Mouse (Mus musculus): ENCODE measurements around the gene Qsox2.

The Qsox2 gene

DNA sequence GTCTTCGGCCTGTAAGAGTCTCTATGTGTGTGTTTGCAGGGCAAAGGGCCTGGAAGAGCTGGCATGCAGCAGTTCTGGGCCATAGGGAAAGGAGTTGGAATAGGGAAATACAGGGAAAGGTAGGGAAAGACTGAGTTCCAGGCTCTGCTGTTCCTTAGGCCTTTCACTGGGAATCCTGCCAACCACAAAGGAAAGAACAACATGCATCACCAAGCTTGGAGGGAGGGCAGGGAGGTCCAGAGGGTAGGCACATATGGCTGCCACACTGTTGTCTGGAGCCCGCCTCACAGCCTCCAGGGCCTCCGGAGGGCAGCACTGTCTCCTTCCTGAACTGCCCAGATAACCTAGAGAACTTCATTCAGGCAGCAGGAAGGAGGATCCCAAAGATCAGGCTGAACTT is 13.4 kb downstream of the Qsox2 start:
- no peak for DNase-seq

DNA sequence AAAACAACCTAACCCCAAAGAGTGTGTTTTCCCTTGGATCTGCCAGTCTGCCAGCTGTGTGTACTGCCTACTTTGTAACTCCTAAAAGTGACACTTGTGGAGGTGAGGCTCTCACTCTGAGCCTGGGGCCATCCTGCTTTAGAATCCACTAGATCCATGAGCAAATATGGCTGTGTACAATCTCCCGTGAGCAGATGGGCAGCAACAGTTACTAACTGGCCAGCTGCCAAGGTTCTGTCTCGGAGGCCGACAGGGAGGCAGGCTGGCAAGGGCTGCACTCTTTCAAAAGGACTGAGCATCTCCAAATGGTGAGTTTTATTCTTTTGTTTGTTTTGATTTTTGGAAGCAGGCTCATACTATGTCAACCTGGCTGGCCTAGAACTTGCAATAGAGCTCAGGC is 22.8 kb downstream of the Qsox2 start:
- DNase-seq: no peak

DNA sequence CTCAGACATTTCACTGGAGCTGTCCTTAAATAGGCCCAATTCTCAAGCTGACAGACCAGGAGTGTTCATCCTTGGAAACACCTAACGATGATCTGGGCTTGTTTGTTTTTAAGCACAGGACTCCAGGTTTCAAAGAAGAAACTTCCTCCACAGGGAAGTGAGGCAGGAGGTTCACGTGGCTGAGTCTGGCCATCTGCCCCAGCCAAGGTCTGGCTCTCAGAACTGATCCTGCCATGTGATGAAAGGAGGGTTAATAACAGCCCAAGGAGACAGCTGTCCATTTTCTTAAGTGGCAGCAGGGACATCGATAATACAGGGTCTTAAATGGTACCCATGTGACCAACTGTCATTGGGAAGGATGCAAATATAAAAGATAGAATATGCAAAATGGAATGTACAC is 27.8 kb downstream of the Qsox2 start:
- no peak for DNase-seq

DNA sequence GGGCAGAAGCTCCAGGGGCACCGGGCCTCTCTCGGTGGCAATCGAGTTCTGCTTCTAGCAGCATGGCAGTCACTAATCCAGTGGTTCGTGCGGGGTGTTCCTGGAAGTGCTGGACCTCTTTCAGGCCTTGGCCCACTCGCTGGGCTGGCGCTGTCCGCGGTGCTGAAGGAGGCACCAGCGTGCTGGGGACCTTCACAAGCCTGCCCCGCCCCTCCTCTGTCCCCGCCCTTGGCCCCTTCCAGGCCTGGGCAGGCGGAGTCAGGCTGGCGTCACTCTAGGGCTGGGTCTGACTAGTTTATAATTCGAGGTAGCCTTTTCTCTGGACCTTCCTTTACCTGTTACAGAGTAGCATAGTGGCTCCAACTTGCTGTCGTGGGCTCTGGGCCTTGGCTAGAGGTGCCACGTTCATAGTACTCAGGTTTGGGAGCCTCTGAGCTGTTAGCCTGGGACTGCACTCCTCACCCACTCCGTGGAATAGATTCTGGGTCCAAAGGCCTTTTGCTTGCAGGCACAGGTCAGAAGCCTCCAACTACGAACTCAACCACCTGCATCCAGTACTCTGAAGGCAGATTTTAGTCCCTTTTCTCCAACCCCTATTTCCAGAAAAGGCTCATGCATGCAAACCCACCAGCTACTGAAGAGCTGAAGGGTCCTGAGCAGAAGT is 29.1 kb downstream of the Qsox2 start, which contains the start of gene Lhx3:
Lhx3 (minus strand) TSS at position 164 of the 664 bp plus-strand sequence.
- peak; percentile 90 for DNase-seq

DNA sequence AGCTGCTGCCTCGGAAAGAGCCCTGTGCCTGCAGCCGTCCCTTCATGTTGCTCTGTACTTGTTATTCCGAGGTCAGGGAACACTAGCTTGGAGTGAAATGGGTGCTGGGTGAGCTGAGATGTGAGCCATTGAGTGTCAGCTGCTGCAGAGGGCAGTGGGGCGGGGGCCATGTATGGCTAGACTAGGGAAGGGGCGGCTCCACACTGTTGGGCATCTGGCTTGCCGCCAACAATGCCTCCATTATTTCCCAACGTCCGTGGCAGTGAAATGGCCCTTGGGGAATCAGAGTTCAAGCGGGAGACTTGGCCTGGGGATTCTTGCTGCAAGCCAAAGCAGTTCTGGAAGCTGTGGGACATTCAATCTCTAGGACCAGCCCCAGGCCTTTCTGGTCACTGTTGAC is 29.8 kb downstream of the Qsox2 start:
- no peak for DNase-seq

DNA sequence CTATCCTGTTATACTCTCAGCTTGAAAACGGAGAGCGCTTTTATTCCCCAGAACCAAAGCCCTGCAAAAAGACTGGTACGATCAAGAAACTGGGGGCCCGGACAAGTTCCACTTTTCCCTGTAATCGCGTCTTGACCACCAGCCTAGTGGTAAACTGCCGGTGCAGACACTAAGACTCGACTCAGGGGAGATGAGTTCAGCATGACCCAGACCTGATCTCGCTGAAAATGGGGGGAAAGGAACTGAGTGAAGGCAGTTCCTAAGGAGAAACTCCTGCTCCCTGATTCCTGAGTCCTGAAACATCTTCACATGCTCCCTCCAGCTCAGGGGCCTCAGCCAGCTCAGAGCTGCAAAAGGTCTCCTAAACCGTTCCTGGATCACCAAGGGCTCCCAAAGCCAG is 31.6 kb downstream of the Qsox2 start:
- no peak for DNase-seq

DNA sequence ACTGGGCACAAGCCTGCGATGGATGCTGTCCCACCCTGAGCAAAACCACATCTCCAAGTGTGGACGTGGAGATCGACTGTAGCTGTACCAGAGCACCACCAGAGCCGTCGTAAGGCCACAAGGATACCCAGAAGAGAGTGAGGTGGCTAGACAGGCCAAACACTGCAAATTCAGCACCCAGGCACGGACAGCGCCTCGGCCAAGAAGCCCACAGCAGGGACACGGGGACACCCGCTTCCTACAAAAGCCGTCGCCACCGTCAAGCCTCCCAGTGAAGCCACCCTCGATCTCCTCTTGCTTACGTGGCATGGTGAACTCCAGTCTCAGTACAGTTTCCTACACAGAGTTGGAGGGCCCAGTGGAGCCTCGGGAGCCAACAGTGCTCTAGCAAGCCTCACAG is 32.2 kb downstream of the Qsox2 start:
- DNase-seq: peak; percentile 45

DNA sequence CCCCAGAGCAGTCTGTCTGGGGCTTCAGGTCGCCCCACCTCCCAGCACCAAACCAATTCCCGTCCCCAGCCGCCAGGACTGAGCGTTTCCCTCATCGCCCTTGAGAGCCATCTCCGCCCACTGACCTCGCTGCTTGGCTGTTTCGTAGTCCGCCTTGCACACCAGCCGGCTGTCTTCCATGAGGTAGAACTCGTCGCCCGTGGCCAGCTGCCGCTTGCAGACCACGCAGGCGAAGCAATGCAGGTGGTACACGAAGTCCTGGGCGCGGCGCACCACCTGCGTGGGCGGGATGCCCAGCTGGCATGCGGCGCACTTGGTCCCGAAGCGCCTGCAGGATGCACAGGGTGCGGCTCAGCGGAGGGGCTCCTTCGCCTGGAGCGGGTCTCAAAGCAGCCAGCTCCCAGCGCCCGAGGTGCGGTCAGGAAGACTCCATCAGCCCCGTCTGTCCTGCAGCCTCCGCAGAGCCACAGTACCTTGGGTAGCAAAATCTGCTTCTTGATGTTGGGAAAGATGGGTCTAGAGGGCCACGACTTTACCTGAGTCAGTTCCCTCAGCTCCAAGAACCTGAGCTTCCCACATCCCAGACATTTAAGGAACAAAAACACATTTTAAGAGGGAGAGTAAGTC is 34.4 kb downstream of the Qsox2 start:
- DNase-seq: no peak

DNA sequence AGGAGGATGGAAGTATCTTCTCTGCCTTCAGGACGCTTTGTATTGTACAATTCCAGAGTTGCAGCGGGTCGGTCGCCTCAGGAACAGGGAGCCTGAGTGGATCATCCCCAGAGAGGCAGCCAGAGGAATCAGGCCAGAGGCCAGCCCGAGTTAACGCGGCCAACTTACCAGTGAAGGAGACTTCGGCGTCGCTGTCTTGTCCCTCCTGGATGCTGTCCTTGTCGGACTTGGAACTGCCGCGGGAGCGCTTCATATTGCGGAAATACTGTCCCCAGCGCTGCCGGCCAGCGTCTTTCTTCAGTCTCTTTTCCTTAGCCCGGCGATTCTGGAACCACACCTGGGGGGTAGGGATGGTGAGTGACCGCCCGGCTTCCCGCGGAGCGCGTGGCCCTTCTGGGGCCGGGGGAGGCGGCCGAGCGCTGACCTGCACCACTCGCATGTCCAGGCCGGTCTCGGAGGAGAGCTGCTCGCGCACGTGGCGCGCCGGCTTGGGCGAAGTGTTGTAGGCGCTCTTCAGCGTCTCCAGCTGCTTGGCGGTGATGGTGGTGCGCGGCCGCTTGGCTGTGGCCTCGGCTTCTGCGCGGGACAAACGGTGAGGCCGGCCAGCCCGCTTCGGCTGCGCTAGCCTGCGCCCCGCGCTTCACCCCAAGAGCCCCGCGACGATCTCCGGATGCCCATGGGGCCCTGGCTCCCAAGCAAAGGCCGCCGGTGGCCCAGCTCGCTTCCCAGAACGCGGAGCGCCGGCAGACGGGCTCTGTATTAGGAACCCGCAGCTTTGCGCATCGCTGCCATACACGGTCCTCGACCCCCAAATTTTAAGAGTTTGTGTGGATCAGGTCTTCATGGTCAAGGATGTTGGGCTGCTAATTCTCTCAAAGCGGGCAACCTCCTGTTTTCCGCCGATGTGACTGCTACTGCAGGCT is 35.1 kb downstream of the Qsox2 start:
- no peak for DNase-seq

DNA sequence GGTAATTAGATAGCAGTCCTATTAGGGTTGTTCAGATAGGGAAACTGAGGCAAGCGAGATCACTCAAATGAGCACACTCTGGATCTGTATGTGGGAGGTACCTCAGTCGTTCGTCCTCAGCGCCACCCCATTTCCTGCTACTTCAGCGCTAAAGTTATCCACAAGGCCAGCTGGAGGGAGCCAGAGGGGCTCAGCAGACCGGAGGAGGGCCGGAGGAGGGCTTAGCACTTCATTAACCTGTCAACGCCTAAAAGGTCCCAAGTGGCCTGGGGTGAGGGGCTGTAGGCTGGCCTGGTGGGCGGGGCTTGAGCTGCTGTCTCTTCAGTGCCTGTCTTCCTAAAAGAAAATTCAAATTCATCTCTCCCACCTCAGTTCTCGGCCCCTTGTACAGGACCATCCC is 38.8 kb downstream of the Qsox2 start:
- DNase-seq: no peak

DNA sequence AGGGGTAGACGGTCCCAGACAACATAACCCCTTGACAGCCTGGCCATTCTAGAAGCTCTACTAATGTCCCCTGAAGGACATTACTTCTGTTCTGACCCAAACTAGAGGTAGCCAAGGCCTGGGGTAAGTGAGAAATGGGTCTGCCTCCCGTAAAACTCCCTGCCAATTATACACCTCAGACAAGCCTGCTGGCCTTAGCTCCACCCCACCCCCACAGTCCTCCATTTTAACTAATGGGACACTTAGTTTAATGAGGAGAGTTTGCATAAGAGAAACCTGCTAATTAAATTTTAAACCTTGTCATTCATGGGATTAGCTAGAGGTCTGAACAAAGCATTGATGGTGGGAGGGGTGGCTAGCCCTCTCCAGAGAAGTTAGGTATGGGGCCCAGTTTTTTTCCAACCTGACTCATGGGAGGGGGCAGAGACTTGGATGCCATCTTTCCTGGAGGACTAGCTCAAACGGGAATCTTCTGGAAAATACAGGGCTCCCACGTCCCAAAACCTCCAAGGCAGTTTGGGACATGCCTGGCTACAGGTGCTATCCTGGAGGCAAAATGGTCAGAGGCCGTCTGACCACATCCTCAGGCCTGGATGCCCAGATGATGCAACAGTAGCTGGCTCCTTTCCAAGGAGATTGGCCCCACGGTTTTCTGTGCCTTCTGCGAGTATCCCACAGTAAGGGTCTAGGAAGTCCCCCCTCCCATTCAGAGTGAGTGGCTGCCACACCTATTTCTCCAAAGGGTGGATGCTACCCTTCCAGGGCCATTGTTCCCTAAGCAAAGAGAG is 42.6 kb downstream of the Qsox2 start:
- no peak for DNase-seq

DNA sequence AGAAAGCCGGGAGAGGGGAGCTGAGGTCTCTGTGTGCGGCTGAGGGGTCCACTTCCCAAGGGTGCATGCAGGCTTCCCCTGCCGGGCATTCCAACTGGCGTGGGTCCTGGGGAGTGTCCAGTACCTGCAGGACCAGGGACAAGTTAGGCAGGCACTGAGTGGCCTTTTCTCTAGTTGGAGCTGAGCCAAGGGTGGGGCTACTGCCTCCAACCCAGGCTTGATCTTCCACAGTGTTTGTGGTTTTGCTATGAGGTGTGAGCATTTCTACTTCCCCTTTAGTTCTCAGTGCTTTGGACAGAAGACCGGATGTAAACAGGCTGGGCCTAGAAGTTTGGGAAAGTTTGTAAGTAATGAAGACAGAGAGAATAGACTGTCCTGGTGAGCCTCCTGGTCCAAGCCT is 48.8 kb downstream of the Qsox2 start:
- DNase-seq: no peak

DNA sequence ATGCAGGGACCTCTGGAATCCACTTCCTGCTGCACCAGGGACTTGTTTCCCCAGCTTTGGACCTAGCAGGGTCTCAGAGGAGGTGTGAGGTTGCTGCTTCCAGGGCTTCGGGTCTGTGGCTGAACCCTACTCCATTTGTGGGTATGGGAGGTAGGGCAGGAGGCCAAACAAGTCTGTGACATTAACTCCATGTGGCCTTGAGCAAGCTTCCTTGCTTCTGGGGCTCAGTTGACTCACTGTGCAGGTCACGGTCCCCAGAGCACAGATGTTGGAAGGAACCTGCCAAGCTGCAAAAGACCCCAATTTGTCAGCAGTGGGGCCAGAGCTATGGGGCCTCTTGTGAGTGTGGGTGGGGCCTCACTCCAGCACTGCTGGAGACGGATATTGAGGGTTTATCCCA is 53.0 kb downstream of the Qsox2 start:
- no peak for DNase-seq

DNA sequence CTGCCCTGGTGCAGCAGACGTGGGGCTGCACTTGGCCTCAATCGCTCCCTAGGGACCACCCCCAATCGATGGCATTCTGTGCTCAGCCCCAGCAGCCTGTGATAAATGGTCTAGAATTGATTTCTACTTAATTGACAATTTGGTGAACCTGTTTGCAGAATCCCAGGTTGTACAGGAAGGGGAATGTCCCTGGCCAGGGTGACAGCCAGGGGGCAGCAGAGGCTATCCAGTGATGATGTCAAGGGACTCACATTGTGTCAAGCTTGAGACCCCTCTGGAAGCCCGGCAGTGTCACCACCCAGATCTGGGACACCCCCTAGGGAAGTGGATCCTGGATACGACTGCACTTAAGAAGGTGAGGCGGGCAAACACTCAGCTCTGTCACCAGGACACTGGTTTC is 54.7 kb downstream of the Qsox2 start:
- DNase-seq: peak; percentile 50

DNA sequence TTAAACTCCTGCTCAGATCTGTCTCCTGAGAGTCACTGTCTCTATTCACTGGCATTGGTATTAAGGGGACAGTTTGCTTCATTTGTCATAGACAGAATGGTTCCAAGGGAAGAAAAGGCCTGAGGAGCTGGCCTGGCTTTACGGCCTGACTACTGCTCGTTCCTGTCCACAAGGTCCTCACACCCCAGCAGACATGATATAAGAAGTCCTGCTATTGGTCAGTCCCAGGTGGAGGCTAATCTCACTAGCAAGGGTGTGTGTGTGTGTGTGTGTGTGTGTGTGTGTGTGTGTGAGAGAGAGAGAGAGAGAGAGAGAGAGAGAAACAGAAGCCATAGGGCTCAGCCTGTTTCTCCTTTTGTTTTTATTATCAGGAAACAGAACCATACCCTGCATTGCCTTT is 60.1 kb downstream of the Qsox2 start:
- no peak for DNase-seq

DNA sequence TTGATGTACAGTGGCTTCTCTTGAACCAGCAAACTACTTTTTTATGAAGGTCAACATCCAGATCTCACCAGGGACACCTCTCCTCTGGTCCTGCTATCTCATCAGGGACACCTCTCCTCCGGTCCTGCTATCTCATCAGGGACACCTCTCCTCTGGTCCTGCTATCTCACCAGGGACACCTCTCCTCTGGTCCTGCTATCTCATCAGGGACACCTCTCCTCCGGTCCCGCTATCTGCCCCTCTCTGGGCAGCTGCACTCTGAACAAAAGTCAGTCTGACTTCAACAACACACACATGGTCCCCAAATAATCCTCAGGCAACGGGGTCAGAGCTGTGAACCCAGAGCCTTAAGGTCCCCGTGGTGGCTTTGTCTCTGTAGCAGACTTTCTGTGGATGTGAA is 60.6 kb downstream of the Qsox2 start:
- peak; percentile 61 for DNase-seq

DNA sequence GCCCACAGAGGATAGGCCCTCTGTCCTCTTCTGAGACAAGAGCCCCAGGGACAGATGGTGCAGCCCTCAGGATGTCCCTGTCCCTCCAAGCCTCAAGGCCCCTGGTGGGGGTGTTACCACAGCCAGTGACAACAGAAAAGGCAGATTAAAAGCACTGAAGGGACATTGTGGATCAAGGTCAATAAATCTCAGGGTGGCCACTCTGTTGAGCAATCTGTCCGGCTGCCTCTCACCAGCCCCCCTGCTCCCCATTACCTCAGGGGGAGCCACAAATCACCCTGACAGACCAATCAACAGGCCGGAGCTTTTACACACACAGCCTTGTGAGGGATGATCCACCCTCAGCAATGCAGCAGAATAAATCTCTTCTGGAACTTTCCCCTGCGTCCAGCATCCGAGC is 62.1 kb downstream of the Qsox2 start:
- DNase-seq: no peak

DNA sequence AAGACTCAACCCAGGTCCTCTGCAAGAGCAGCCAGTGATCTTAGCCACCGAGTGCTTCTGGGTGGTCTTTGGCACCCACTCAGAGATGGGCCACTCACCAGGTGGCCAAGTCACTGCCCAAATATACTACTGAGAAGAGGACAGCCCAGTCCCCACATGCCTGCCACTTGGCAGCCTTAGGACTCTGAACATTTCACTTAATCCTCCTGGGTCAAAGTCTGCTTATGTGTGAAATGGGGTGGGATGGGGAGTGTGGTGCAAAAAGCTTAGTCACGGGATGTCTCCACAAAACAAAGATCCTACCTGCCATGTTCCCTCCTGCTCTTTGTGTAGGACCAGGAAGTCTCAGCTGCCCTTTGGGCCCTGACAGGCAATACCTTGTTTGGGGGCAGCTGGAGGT is 65.2 kb downstream of the Qsox2 start:
- no peak for DNase-seq

DNA sequence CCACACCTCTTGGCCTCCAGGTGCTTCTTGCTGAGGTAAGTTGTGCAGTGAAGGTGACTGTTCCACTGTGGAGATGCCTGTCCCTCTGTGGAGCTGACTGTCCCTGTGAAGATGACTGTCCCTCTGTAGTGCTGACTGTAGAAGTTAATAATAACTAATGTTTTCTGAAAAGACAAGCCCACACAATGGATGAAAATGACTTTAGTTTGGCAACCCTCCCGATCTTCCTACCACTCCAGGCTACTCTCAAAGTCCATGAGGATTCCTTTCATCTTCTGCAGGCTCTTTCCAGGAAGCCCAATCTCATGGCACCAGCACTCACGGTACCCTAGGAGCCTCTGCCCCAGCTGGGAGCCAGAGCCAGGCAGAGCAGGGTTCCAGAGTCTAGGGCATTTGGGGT is 66.9 kb downstream of the Qsox2 start:
- no peak for DNase-seq

DNA sequence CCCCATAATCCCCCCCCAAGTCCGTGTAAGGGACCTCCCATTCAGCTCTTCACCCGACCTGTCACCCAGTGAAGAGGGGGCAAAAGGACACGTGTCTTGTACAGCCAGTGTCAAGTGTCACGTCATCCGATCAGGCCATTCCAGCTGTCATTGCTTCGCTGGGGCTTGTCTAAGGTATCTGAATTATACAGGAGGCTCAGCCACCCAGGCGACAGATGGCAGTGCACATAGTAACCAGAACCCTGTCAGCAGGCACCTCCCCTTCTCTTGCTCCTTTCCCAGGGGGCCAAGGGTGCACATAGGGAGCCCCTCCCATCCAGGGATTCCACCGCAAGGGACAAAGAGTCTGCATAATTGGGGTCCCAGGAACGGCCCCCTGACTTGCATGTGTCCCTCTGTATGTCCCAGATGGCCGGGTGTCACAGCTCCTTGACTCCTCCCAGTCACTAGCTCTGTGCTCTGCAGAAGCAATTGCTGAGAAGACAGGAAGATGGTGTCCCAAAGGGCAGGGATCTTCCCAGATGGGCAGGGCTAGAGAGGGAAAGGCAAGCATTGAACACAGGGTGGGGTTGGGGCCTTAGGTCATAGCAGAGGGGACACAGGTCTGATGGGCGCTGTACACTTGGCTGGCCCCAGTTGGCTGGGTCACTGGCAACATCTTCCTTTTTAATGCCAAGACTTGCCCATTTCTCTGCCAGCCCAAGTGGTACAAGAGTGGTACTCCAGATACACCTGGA is 68.3 kb downstream of the Qsox2 start:
- DNase-seq: no peak

DNA sequence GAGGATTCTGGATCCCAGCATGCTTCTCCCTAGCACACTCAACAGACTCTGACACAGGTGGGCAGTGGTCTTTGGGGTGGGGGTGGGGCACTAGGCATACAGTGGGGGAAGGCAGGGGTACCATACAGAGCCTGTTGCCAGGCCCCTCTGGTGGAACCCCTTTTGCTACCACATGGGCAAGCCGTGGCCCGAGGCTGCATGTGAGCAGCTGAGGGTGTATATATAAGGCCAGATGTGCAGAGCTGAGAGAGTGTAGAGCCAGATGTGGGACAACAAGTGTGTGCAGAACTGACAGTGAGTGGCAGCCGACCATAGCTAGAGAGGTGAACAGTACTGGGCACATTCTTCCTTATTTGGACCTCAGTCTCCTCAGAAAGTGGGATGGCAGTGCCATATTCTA is 70.4 kb downstream of the Qsox2 start:
- no peak for DNase-seq
